Mouse (Mus musculus) B cell, adult 67 days (primary cell): ENCODE results near the gene Mafb. TPM values are rescaled to one million over a fixed set of nuclear protein-coding genes. Genes with fewer than 3 reads are reported as not detected.

Source experiments
- total RNA-seq, 2 experiments: library from RNA; stranded (reverse); gene quantifications; 4 replicates each; pipeline ENCODE4 v1.2.4; 2023

Mafb gene
- total RNA-seq, result 1 to 10 TPM in 1 of 2 experiments, under 1 TPM in 1; 0.92 to 1.4 TPM

DNA sequence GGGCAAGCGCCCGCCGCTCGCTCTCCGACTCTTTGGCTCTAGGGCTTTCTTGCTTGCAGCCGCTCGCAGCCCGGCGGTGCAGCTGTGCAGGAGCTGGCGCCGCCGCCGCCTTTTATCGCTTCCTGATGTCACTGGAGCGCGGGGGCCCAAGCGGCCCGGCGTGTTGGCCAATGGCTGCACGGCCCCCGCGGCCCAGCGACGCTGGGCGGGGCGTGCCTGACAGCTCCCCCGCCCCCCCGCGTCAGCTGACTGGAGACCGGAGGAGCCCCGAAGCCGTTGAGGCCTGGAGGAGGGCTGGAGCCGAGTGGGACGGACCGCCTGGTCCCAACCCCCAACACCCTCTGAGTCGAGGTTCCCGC lies at the start of gene Mafb:
TSS of gene Mafb (minus strand) at position 86 of the 359 bp plus-strand sequence.

DNA sequence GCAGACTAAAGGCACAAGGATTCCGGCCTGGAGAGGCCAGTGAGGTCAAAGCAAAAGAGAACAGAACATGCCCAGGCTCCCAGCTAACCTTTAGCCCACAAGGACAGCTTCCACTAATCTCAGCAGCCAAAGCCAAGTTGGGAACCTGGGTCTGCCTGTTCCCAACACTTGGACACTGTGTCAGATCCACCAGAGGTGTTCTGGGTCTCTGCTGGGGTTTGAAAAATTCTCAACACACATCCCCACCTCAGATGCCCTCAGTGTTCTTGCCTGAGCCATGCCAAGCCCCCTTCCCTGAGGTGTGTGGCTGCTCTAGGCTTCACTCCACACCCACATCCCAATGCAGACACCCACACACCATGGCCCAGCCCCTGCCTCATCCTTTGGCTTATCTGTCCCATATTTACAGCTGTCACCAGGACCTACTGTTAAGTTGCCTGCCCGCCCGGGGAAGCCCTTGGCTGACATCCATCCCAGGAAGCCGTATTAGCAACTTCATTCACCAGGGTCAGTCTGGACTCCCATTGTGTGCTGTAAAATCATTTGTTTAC lies 32.7 kb downstream of the Mafb start, which contains the start of gene Gm826:
TSS of gene Gm826 (minus strand) at position 52 of the 551 bp plus-strand sequence.

Other genes with a start within 250 kb of the Mafb start
- not detected for gene Gm826, start 32.9 kb downstream of the Mafb start, total RNA-seq